Mouse (Mus musculus): ENCODE measurements around the gene Hipk1.

GRCm38 (mm10) chr3:103718728-103719127, 72.6 kb downstream of the Hipk1 start:
- TF ChIP-seq ZNF384 (IDR thresholded peaks at IDR 0.05; ENCODE audit: low read depth, low read length) = no peak
- no peak for TF ChIP-seq MAFK (IDR thresholded peaks at IDR 0.05; ENCODE audit: insufficient read depth, low read depth, low read length)

Data from ES-E14 (cell line).